Mouse (Mus musculus) hindbrain, postnatal 0 days (tissue): ENCODE data around the gene Sh3gl3. TPM values are rescaled to one million over a fixed set of nuclear protein-coding genes. Genes with fewer than 3 reads are reported as not detected.

ENCODE experiments used
- ATAC-seq: fragments of 200-750 bp; cut with Nextera tagmentation; 2 replicates; pipeline ENCODE4 v1.8.0; 2017; ENCODE audit warnings: mild to moderate bottlenecking, moderate TSS enrichment, moderate library complexity
- DNase-seq: peaks from one replicate; pipeline ENCODE4 v3.0.0-alpha.2; 2015; ENCODE audit warnings: low spot score
- H3K27ac ChIP-seq: fragments of 300-500 bp; sonication (generic); 2 replicates; pipeline ENCODE4 v1.5.1; 2014; ENCODE audit warnings: mild to moderate bottlenecking
- H3K27me3 ChIP-seq: fragments of 300-500 bp; sonication (generic); 2 replicates; pipeline ENCODE4 v1.6.1; 2014; ENCODE audit warnings: low read length, mixed read lengths; ENCODE audit not compliant: insufficient read depth
- H3K36me3 ChIP-seq: fragments of 300-500 bp; sonication (generic); 2 replicates; pipeline ENCODE4 v1.6.1; 2014; ENCODE audit warnings: low read length, mixed read lengths; ENCODE audit not compliant: insufficient read depth
- H3K4me1 ChIP-seq: fragments of 300-500 bp; sonication (generic); 2 replicates; pipeline ENCODE4 v1.6.1; 2014; ENCODE audit warnings: antibody characterized with exemption, low read length, mixed read lengths; ENCODE audit not compliant: insufficient read depth
- H3K4me2 ChIP-seq: fragments of 300-500 bp; sonication (generic); 2 replicates; pipeline ENCODE4 v1.6.1; 2014; ENCODE audit warnings: low read depth, mild to moderate bottlenecking, low read length, moderate library complexity, mixed read lengths
- H3K4me3 ChIP-seq: fragments of 300-500 bp; sonication (generic); 2 replicates; pipeline ENCODE4 v1.5.1; 2014; ENCODE audit warnings: low read length
- H3K9ac ChIP-seq: fragments of 300-500 bp; sonication (generic); replicated peaks from 2 replicates; pipeline ENCODE4 v1.6.1; 2014; ENCODE audit warnings: mild to moderate bottlenecking, low read length, moderate library complexity, mixed read lengths
- H3K9me3 ChIP-seq: fragments of 300-500 bp; sonication (generic); 2 replicates; pipeline ENCODE4 v1.6.1; 2016; ENCODE audit warnings: low read length, mixed read lengths
- CTCF ChIP-seq: IDR thresholded peaks from 2 replicates; pipeline ENCODE4 v1.5.1; 2016; ENCODE audit warnings: antibody characterized with exemption, control low read depth, low read depth
- WGBS: fragments of 180-500 bp; shearing (Covaris S2); extraction: QIAGEN DNeasy Blood & Tissue Kit; methylation state at CpG from one replicate; pipeline ENCODE4 v1.1.7; 2014; 5-methylcytosine and 5-hydroxymethylcytosine counted together
- polyA plus RNA-seq: library from polyadenylated mRNA; unstranded; fragments of >200 nt; fragmentation: Nextera tagmentation; extraction: Ambion mirVana; gene quantifications from 2 replicates; pipeline ENCODE4 v1.2.1, GENCODE M21; 2015
- total RNA-seq: library from RNA; depleted of rRNA; stranded (reverse); fragments of >200 nt; gene quantifications from 2 replicates; pipeline ENCODE4 v1.2.3, GENCODE M21; 2014

Sh3gl3 gene
- total and polyA plus RNA-seq, 2 experiments from 2014 or later, result 35.8 to 77.5 TPM

DNA sequence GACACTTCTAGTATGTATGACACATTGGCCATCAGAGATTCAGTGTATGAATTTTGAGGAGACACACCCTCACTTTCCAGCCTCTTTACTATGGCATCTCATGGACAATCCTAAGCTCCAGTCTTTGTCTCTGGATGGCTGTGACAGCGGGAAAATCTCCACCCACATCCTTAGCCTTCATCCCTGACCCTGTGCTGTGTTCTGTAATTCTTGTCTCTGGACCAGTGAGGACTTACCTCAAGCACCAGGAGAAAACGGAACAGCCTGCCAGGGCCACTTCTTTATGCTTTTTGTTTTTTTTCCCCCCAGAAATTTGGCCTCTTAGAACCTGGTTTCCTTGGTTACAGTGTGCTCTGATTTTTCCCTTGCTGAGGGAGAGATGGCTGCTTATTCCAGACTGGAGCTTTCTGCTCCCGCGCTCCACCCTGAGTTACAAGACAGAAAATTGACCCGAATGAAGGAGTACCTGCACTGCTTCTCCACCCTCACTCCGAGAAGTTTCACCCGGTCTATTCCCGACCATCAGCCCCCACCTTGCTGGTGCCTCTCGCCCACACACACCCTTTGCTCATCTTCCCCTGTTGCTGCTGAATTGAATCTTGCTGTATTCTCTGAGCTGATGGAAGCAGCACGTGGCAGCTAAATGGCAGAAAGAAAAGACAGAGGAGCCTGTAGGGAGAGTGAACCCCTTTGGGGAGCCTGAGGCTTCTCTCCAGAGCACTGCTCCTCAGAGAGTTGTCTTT lies 75.5 kb downstream of the Sh3gl3 start:
- ATAC-seq, result peak; percentile 58; the same call in 1 of the 2 replicates
- Histone ChIP-seq H3K27ac (peak overlapping the region; percentile 23), H3K9me3 (no peaks in the 10 kb centered on the region), H3K36me3 (no peaks in the 10 kb centered on the region), H3K4me3 (no peak overlapping the region), H3K27me3 (no peaks in the 10 kb centered on the region), H3K4me2 (no peak overlapping the region), H3K9ac (no peak overlapping the region), H3K4me1 (no peaks in the 10 kb centered on the region)
- 48% methylated on average over 10 of the region's 10 CpGs for WGBS
- TF ChIP-seq CTCF, result no peak
- DNase-seq, result peak; percentile 27

DNA sequence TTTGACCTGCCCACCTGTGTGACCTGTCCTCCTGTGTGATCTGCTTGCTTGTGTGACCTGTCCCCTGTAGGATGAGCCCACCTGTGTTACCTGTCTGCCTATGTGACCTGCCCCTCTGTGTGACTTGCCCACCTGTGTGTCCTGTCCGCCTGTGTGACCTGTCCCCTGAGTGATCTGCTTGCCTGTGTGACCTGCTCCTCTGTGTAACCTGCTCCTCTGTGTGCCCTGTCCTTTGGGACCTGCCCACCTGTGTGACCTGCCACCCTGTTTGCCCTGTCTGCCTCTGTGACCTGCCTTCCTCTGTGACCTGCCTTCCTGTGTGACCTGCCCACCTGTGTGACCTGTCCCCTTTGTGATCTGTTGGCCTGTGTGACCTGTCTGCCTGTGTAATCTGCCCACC lies 79.7 kb downstream of the Sh3gl3 start:
- 81% methylated on average over 1 of the region's 1 CpGs for WGBS
- no peak for TF ChIP-seq CTCF
- no peak for ATAC-seq

DNA sequence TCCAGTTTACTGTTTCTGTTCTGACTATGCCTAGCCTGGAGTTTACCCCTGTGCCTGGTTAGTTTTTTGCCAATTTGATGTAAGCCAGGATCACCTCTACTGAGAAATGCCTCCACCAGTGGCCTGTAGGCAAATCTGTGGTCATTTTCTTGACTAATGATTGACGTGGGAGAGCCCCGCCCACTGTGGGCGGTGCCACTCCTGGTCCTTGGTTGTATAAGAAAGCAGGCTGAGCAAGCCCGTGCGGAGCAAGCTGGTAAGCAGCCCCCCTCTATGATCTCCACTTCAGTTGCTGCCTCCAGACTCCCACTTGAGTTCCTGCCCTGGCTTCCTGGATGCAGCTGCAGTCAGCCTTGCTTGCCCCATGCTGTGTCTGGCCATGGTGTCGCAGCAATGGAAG lies 83.3 kb downstream of the Sh3gl3 start:
- WGBS, result 71% methylated on average over 6 of the region's 6 CpGs
- no peak overlapping the region for H3K4me3 ChIP-seq
- H3K27me3 ChIP-seq, result no peaks in the 10 kb centered on the region
- TF ChIP-seq CTCF, result no peak
- ATAC-seq (no peak), DNase-seq (no peak)
- H3K9ac ChIP-seq, result no peak overlapping the region
- H3K9me3 ChIP-seq, result no peaks in the 10 kb centered on the region
- no peaks in the 10 kb centered on the region for H3K4me1 ChIP-seq
- no peak overlapping the region for H3K4me2 ChIP-seq
- H3K36me3 ChIP-seq, result no peaks in the 10 kb centered on the region
- no peak overlapping the region for H3K27ac ChIP-seq

More for the DNA sequence above, 79.7 kb downstream of the Sh3gl3 start:
- Histone ChIP-seq H3K36me3 (no peaks in the 10 kb centered on the region), H3K4me1 (no peaks in the 10 kb centered on the region), H3K9me3 (no peaks in the 10 kb centered on the region), H3K27me3 (no peaks in the 10 kb centered on the region), H3K4me2 (no peak overlapping the region), H3K9ac (no peak overlapping the region), H3K27ac (no peak overlapping the region), H3K4me3 (no peak overlapping the region)
- DNase-seq, result no peak

DNA sequence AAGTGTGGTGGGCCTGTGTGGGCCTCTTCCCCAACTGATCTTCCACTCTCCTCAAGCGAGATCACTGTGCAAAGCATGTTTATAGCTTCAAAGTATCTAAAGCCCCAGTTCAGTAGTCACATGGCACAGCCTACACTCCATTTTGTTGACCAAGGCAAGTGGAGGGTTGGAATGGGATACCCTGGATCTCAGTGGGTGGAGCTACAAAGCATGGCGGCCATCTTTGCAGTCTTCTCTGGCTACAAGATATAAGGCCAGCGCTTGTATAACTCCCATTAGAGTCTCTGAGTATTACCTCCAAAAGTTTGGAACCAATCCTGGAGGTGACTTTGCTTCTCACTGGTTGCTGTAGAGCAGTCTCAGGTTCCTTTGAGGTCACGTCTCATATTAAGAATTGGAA lies 83.9 kb downstream of the Sh3gl3 start:
- H3K9ac ChIP-seq, result no peak overlapping the region
- no peak overlapping the region for H3K27ac ChIP-seq
- no peaks in the 10 kb centered on the region for H3K27me3 ChIP-seq
- no peak for ATAC-seq
- no peak overlapping the region for H3K4me2 ChIP-seq
- no peaks in the 10 kb centered on the region for H3K9me3 ChIP-seq
- H3K36me3 ChIP-seq, result no peaks in the 10 kb centered on the region
- no peak overlapping the region for H3K4me3 ChIP-seq
- no peaks in the 10 kb centered on the region for H3K4me1 ChIP-seq
- DNase-seq, result no peak
- 92% methylated on average over 4 of the region's 4 CpGs for WGBS
- TF ChIP-seq CTCF, result no peak

DNA sequence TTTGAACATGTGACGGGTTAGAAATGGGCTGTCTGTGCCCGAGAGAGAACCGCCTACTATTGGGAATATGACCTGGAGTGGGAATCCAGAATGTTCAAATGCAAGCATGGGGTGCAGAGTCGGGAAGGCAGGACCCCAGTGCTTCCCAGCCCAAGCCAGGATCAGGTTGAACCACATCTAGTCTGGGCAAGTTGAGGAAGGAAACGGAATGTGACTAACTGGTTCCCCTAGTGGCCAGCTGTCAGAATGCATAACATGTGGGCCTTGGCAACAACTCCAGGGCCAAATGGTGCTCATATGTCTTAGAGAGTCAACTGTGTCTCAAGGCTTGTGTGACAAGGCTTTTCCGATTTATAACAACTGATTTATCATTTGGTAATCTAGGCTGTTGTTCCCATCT lies 86.6 kb downstream of the Sh3gl3 start:
- TF ChIP-seq CTCF, result peak; percentile 80
- H3K9me3 ChIP-seq, result no peaks in the 10 kb centered on the region
- ATAC-seq (no peak), DNase-seq (peak; percentile 73)
- no peaks in the 10 kb centered on the region for H3K36me3 ChIP-seq
- H3K4me2 ChIP-seq, result no peak overlapping the region
- WGBS, result 74% methylated on average over 6 of the region's 6 CpGs
- no peak overlapping the region for H3K4me3 ChIP-seq
- H3K27ac ChIP-seq, result no peak overlapping the region
- no peak overlapping the region for H3K9ac ChIP-seq
- H3K27me3 ChIP-seq, result no peaks in the 10 kb centered on the region
- H3K4me1 ChIP-seq, result no peaks in the 10 kb centered on the region

DNA sequence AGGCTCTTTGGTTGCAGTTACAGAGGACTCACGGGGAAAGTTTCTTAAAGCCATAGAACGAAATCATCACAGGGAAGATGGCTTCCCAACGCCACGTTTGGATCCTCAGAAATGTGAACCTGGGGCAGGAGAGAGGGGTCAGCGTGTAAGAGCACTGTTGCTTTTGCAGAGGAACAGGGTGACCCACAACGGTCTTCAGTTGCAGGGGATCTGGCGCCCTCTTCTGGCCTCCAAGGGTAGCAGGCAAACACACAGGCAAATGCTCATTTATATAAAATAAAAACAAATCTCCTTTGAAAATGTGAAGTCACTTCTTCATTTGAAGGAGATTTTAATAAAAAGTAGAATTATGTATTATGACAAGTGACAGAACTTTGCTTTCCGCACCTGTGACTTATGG lies 89.5 kb downstream of the Sh3gl3 start:
- Histone ChIP-seq H3K4me2 (no peak overlapping the region), H3K9me3 (no peaks in the 10 kb centered on the region), H3K4me1 (no peaks in the 10 kb centered on the region), H3K4me3 (no peak overlapping the region), H3K36me3 (no peaks in the 10 kb centered on the region), H3K9ac (no peak overlapping the region), H3K27ac (no peak overlapping the region), H3K27me3 (no peaks in the 10 kb centered on the region)
- ATAC-seq, result 0 out of 2 replicates have a peak, but pooled peaks have one; percentile 59
- WGBS, result 18% methylated on average over 8 of the region's 8 CpGs
- DNase-seq, result peak; percentile 80
- peak; percentile 93 for TF ChIP-seq CTCF

DNA sequence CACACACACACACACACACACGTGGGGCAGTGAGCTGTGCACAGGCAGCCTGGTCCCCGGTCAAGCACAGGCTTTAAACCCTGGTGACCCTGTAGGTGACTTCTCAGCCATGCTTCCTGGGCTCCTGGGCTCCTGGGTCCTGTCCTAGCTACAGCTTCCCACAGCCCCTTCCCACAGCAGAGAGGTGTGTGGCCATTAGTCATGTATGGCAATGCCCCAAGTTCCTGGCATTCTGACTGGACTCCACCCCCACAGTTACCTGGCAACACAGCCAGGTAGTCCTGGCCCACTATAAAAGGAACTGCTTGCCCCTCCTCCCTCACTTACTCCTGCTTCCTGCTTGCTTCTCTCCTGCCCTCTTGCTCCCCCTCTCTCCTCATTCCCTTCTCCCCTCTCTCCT lies 90.5 kb downstream of the Sh3gl3 start:
- H3K27me3 ChIP-seq, result no peaks in the 10 kb centered on the region
- no peak overlapping the region for H3K4me2 ChIP-seq
- no peaks in the 10 kb centered on the region for H3K36me3 ChIP-seq
- H3K9ac ChIP-seq, result no peak overlapping the region
- no peaks in the 10 kb centered on the region for H3K4me1 ChIP-seq
- no peaks in the 10 kb centered on the region for H3K9me3 ChIP-seq
- 75% methylated on average over 2 of the region's 2 CpGs for WGBS
- no peak overlapping the region for H3K27ac ChIP-seq
- no peak for TF ChIP-seq CTCF
- ATAC-seq, result no peak
- DNase-seq, result no peak
- H3K4me3 ChIP-seq, result no peak overlapping the region
